Mouse (Mus musculus) ES-E14 (cell line): Measurements from ENCODE around the gene Tspan1.

Source experiments
- CHD2 ChIP-seq: IDR thresholded peaks from 2 replicates; pipeline ENCODE4 v1.6.1; 2014; ENCODE audit warnings: mild to moderate bottlenecking, low read depth, low read length, inconsistent platforms
- HCFC1 ChIP-seq: IDR thresholded peaks from 2 replicates; pipeline ENCODE4 v1.6.1; 2012; ENCODE audit warnings: low read length, inconsistent platforms, borderline replicate concordance; ENCODE audit not compliant: insufficient read depth
- MAFK ChIP-seq: IDR thresholded peaks from 2 replicates; pipeline ENCODE4 v1.6.1; 2014; ENCODE audit warnings: mild to moderate bottlenecking, low read depth, low read length, inconsistent platforms; ENCODE audit not compliant: insufficient read depth
- ZC3H11A ChIP-seq: IDR thresholded peaks from 2 replicates; pipeline ENCODE4 v1.6.1; 2012; ENCODE audit warnings: low read depth, mild to moderate bottlenecking, inconsistent platforms, low read length, borderline replicate concordance
- ZNF384 ChIP-seq: IDR thresholded peaks from 2 replicates; pipeline ENCODE4 v1.6.1; 2012; ENCODE audit warnings: low read depth, low read length, inconsistent platforms

- TF ChIP-seq MAFK, result no peak
- no peak for TF ChIP-seq CHD2
- no peak for TF ChIP-seq HCFC1
- TF ChIP-seq ZC3H11A, result no peak
- TF ChIP-seq ZNF384, result no peak
Observed at GRCm38 (mm10) chr4:116137421-116137996, 29.9 kb downstream of the Tspan1 start.
